Mouse (Mus musculus): ENCODE data around the gene Ugt1a6a.

DNA sequence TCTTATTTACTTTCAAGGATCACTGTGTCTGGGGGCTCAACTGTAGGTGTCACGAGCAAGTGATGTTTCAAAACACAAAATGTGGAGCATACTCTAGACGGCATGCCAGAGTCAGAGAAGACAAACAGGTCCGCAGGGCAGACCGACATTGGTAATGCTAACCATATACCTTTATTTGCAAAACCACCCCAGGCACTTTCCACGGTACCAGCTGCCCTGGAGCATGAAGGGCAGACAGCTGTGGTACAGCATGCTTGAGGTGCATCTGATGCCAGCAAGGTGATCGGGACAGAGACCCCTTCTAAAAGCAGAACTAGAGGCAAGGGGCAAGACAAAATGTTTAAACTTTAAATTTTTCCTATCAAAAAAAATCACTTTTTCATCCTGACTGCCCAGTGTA lies 128.4 kb downstream of the Ugt1a6a start:
- no peak for TF ChIP-seq CTCF (IDR thresholded peaks at IDR 0.05; ENCODE audit: insufficient read depth, low read depth, low read length)
- TF ChIP-seq POLR2A (IDR thresholded peaks at IDR 0.05; ENCODE audit: insufficient read depth, low read depth, low read length), result no peak

All from olfactory bulb, adult 2 months (tissue).